Mouse (Mus musculus): Measurements from ENCODE around the gene Sept12. TPM values are rescaled to one million over a fixed set of nuclear protein-coding genes. Genes with fewer than 3 reads are reported as not detected.
A peak's percentile ranks its signal among the peaks of the same experiment; 100 is the strongest.

Gene Sept12
- polyA plus RNA-seq, 2 experiments = 0.02 TPM; not detected in 1

DNA sequence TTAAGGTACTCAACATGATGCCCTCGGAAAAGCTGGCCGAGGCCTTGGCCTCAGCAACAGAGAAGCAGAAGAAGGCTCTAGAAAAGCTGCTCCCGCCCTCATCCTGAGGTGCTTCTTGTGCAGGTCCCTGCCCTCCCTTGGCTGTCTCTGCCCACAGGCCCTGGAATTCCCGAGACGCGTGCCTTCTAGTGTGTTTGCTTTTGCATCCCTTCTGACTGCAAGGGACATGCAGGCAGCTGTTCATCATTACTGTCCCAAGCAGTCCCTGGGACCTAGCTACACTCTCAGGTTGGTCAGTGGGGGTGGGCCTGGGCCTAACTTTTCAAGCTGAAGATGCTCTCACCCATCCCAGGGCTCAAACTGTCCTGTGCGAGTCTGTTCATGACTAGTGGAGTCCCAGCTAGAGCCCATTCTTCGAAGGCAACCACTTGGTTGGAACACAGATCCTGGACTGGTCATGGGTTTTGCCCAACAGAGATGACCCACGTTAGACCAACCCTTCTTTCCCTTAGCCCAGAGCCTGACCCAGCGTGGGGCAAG lies 57.3 kb downstream of the Sept12 start:
- no peaks in the 10 kb centered on the region for H3K9me3 ChIP-seq (ENCODE audit: control insufficient read depth, low read length)
- WGBS (ENCODE audit: insufficient replicate concordance) = 81% methylated on average over 10 of the region's 10 CpGs
- peaks cover 0 to 4% of the 10 kb centered on the region in 2 experiments; a peak in 2 of 4 replicates for H3K4me1 ChIP-seq (replicated peaks; ENCODE audit: control insufficient read depth in 2 of 2, insufficient read depth in 2 of 2, low read length in 1 of 2)
- no peak overlapping the region for H3K4me3 ChIP-seq (ENCODE audit: insufficient read depth in 1 of 2, low read depth in 2 of 2, low read length in 2 of 2)
- TF ChIP-seq CTCF (IDR thresholded peaks at IDR 0.05; ENCODE audit: low read depth) (no peak), EP300 (IDR thresholded peaks at IDR 0.05; ENCODE audit: low read depth) (no peak)
- H3K36me3 ChIP-seq (replicated peaks; ENCODE audit: control insufficient read depth, insufficient read depth, low read depth) = peaks cover 4% of the 10 kb centered on the region; the same call in 1 of the 2 replicates
- H3K27ac ChIP-seq = no peak overlapping the region
- H3K27me3 ChIP-seq (ENCODE audit: control insufficient read depth, insufficient read depth, low read length) = no peaks in the 10 kb centered on the region
- DNase-seq (ENCODE audit: low read depth in 3 of 3, low spot score in 3 of 3) (no peak), ATAC-seq (ENCODE audit: insufficient read depth) (no peak)
- no peak overlapping the region for H3K9ac ChIP-seq (replicated peaks)
- H3K4me2 ChIP-seq (ENCODE audit: low read depth) = no peak overlapping the region

GRCm38 (mm10) chr16:4939412-4939811 lies 58.2 kb downstream of the Sept12 start:
- Histone ChIP-seq H3K4me1 (replicated peaks; ENCODE audit: control insufficient read depth in 2 of 2, insufficient read depth in 2 of 2, low read length in 1 of 2) (peaks cover 0 to 4% of the 10 kb centered on the region in 2 experiments; a peak in 2 of 4 replicates), H3K36me3 (replicated peaks; ENCODE audit: control insufficient read depth, insufficient read depth, low read depth) (peaks cover 4% of the 10 kb centered on the region; the same call in 1 of the 2 replicates), H3K27me3 (ENCODE audit: control insufficient read depth, insufficient read depth, low read length) (no peaks in the 10 kb centered on the region), H3K9me3 (ENCODE audit: control insufficient read depth, low read length) (no peaks in the 10 kb centered on the region), H3K4me3 (ENCODE audit: insufficient read depth in 1 of 2, low read depth in 2 of 2, low read length in 2 of 2) (peak overlapping the region; percentile 70 to 83), H3K27ac (peak overlapping the region; percentile 49), H3K9ac (replicated peaks) (peak overlapping the region; percentile 83), H3K4me2 (ENCODE audit: low read depth) (peak overlapping the region; percentile 94)
- ATAC-seq (ENCODE audit: insufficient read depth) = peak; percentile 55
- DNase-seq (ENCODE audit: low read depth in 3 of 3, low spot score in 3 of 3) = no peak
- TF ChIP-seq EP300 (IDR thresholded peaks at IDR 0.05; ENCODE audit: low read depth) = no peak
- no peak for TF ChIP-seq CTCF (IDR thresholded peaks at IDR 0.05; ENCODE audit: low read depth)
- WGBS (ENCODE audit: insufficient replicate concordance) = 2% methylated on average over 16 of the region's 16 CpGs

- Histone ChIP-seq H3K36me3 (replicated peaks; ENCODE audit: control insufficient read depth, insufficient read depth, low read depth) (peaks cover 4% of the 10 kb centered on the region; the same call in 1 of the 2 replicates), H3K4me2 (ENCODE audit: low read depth) (peak overlapping the region; percentile 94), H3K9ac (replicated peaks) (peak overlapping the region; percentile 83), H3K4me3 (ENCODE audit: insufficient read depth in 1 of 2, low read depth in 2 of 2, low read length in 2 of 2) (peak overlapping the region; percentile 70 to 83), H3K4me1 (replicated peaks; ENCODE audit: control insufficient read depth in 2 of 2, insufficient read depth in 2 of 2, low read length in 1 of 2) (peaks cover 0 to 4% of the 10 kb centered on the region in 2 experiments; a peak in 2 of 4 replicates), H3K27ac (peak overlapping the region; percentile 49), H3K27me3 (ENCODE audit: control insufficient read depth, insufficient read depth, low read length) (no peaks in the 10 kb centered on the region), H3K9me3 (ENCODE audit: control insufficient read depth, low read length) (no peaks in the 10 kb centered on the region)
- no peak for TF ChIP-seq EP300 (IDR thresholded peaks at IDR 0.05; ENCODE audit: low read depth)
- TF ChIP-seq CTCF (IDR thresholded peaks at IDR 0.05; ENCODE audit: low read depth) = no peak
- WGBS (ENCODE audit: insufficient replicate concordance) = under 1% methylated on average over 28 of the region's 28 CpGs
- DNase-seq (ENCODE audit: low read depth in 3 of 3, low spot score in 3 of 3) (peak; percentile 77 to 80 (median 77)), ATAC-seq (ENCODE audit: insufficient read depth) (peak; percentile 88)
Measured at GRCm38 (mm10) chr16:4938989-4939388, 58.7 kb downstream of the Sept12 start.

DNA sequence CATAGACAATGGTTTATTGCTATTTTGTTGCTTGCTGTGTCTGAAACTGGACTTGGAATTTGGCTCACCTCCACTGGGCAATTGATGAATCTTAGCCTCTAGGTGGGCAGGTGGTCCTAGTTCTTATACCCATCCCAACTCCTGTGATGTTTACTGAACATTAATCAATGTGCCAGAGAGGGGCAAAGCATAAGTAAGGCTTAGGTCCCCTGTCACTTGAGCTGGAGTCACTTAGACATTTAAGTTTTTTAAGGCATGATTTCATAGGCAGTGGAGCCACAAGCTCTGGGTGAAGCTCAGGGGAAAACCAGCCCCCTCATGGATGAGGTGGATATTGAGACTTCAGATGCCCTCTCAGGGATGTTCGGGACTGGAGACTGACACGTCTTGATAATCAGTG lies 59.2 kb downstream of the Sept12 start, which contains the start of gene Nudt16l1:
Gene Nudt16l1 (plus strand): TSS at position 301 of the 400 bp plus-strand sequence.
- peaks cover 0 to 4% of the 10 kb centered on the region in 2 experiments; a peak in 2 of 4 replicates for H3K4me1 ChIP-seq (replicated peaks; ENCODE audit: control insufficient read depth in 2 of 2, insufficient read depth in 2 of 2, low read length in 1 of 2)
- 5% methylated on average over 2 of the region's 2 CpGs for WGBS (ENCODE audit: insufficient replicate concordance)
- peaks cover 4% of the 10 kb centered on the region; the same call in 1 of the 2 replicates for H3K36me3 ChIP-seq (replicated peaks; ENCODE audit: control insufficient read depth, insufficient read depth, low read depth)
- peak within 1 kb of the TSS; percentile 49 for H3K27ac ChIP-seq
- peak within 1 kb of the TSS; percentile 70 to 83 for H3K4me3 ChIP-seq (ENCODE audit: insufficient read depth in 1 of 2, low read depth in 2 of 2, low read length in 2 of 2)
- DNase-seq (ENCODE audit: low read depth in 3 of 3, low spot score in 3 of 3) = no peak
- ATAC-seq (ENCODE audit: insufficient read depth) = no peak
- no peaks in the 10 kb centered on the region for H3K9me3 ChIP-seq (ENCODE audit: control insufficient read depth, low read length)
- no peaks in the 10 kb centered on the region for H3K27me3 ChIP-seq (ENCODE audit: control insufficient read depth, insufficient read depth, low read length)
- TF ChIP-seq CTCF (IDR thresholded peaks at IDR 0.05; ENCODE audit: low read depth) (no peak), EP300 (IDR thresholded peaks at IDR 0.05; ENCODE audit: low read depth) (no peak)
- H3K9ac ChIP-seq (replicated peaks) = peak within 1 kb of the TSS; percentile 83
- peak within 1 kb of the TSS; percentile 94 for H3K4me2 ChIP-seq (ENCODE audit: low read depth)

DNA sequence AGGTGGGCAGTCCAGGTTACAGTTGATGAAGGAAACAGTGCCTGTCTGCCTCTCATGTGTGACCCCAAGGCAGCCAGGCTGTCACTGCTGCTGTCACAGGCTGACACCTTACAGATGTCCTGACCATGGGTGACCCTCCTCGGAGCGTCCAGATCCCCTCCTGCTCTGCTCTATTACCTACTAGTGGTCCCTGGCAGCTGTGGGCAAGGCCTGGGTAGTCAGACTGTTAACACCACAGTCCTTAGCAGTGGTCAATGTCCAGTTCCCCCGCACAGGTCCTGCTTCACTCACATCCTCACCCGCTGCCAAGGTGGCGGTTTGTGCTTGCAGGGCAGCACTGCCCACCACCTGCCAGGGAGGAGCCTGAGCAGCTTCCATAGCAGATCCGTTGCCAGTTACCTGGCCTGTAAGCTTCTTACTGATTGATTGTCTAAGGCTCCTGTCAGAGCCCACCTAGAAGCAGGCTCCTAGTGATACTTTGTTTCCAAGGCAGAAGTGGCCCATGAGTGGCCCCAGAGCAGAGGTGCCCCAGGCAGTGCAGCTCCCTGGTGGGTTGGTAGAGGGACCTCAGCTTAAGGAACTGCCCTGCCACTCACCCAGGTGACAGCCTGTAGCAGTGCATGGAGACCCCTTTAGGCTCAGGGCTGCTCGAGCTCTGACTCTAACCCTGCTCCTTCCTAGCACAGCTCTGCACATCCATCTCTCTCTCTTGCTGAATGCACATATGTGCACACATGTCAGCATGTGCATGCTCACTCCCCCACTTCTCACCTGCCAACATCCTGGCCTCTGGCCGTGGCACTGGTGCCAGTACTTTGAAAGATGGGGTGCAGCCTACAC lies 60.1 kb downstream of the Sept12 start:
- 77% methylated on average over 8 of the region's 8 CpGs for WGBS (ENCODE audit: insufficient replicate concordance)
- H3K36me3 ChIP-seq (replicated peaks; ENCODE audit: control insufficient read depth, insufficient read depth, low read depth) = peaks cover 4% of the 10 kb centered on the region; the same call in 1 of the 2 replicates

More for the DNA sequence above, 60.1 kb downstream of the Sept12 start:
- Histone ChIP-seq H3K4me2 (ENCODE audit: low read depth) (no peak overlapping the region), H3K27ac (no peak overlapping the region), H3K4me1 (replicated peaks; ENCODE audit: control insufficient read depth in 2 of 2, insufficient read depth in 2 of 2, low read length in 1 of 2) (peaks cover 0 to 4% of the 10 kb centered on the region in 2 experiments; a peak in 2 of 4 replicates), H3K27me3 (ENCODE audit: control insufficient read depth, insufficient read depth, low read length) (no peaks in the 10 kb centered on the region), H3K9ac (replicated peaks) (no peak overlapping the region), H3K4me3 (ENCODE audit: insufficient read depth in 1 of 2, low read depth in 2 of 2, low read length in 2 of 2) (no peak overlapping the region), H3K9me3 (ENCODE audit: control insufficient read depth, low read length) (no peaks in the 10 kb centered on the region)
- no peak for ATAC-seq (ENCODE audit: insufficient read depth)
- no peak for DNase-seq (ENCODE audit: low read depth in 3 of 3, low spot score in 3 of 3)
- TF ChIP-seq CTCF (IDR thresholded peaks at IDR 0.05; ENCODE audit: low read depth) = no peak
- no peak for TF ChIP-seq EP300 (IDR thresholded peaks at IDR 0.05; ENCODE audit: low read depth)

Other genes starting within 250 kb of the Sept12 start
- gene Cdip1, start 207.6 kb downstream of the Sept12 start, polyA plus RNA-seq (2012; rRNA removed) = 10.0 and 11.9 TPM in 2 replicates
- gene Cdip1, start 207.6 kb downstream of the Sept12 start, polyA plus RNA-seq (2014; fragmentation: Nextera tagmentation; extraction: Ambion mirVana) = 11.3 and 13.3 TPM in 2 replicates
- not detected in 2 replicates for gene 4930562C15Rik, start 162.4 kb downstream of the Sept12 start, polyA plus RNA-seq (2012; rRNA removed)
- gene 4930562C15Rik, start 162.4 kb downstream of the Sept12 start, polyA plus RNA-seq (2014; fragmentation: Nextera tagmentation; extraction: Ambion mirVana) = not detected in 2 replicates
- 5.4 and 6.7 TPM in 2 replicates for gene Ubald1, start 117.5 kb downstream of the Sept12 start, polyA plus RNA-seq (2012; rRNA removed)
- gene Ubald1, start 117.5 kb downstream of the Sept12 start, polyA plus RNA-seq (2014; fragmentation: Nextera tagmentation; extraction: Ambion mirVana) = 9.0 and 9.5 TPM in 2 replicates
- 15.7 and 16.3 TPM in 2 replicates for gene Mgrn1, start 111.6 kb downstream of the Sept12 start, polyA plus RNA-seq (2012; rRNA removed)
- 17.6 and 18.0 TPM in 2 replicates for gene Mgrn1, start 111.6 kb downstream of the Sept12 start, polyA plus RNA-seq (2014; fragmentation: Nextera tagmentation; extraction: Ambion mirVana)
- gene Nudt16l1, start 59.1 kb downstream of the Sept12 start, polyA plus RNA-seq (2012; rRNA removed) = 28.8 and 33.0 TPM in 2 replicates
- gene Nudt16l1, start 59.1 kb downstream of the Sept12 start, polyA plus RNA-seq (2014; fragmentation: Nextera tagmentation; extraction: Ambion mirVana) = 51.8 and 52.1 TPM in 2 replicates
- gene Anks3, start 33.6 kb downstream of the Sept12 start, polyA plus RNA-seq (2012; rRNA removed) = 12.8 and 16.2 TPM in 2 replicates
- gene Anks3, start 33.6 kb downstream of the Sept12 start, polyA plus RNA-seq (2014; fragmentation: Nextera tagmentation; extraction: Ambion mirVana) = 9.9 and 10.2 TPM in 2 replicates
- 9.1 and 9.7 TPM in 2 replicates for gene Smim22, start 9.4 kb upstream of the Sept12 start, polyA plus RNA-seq (2012; rRNA removed)
- gene Smim22, start 9.4 kb upstream of the Sept12 start, polyA plus RNA-seq (2014; fragmentation: Nextera tagmentation; extraction: Ambion mirVana) = 4.5 and 7.8 TPM in 2 replicates
- gene Rogdi, start 15.7 kb upstream of the Sept12 start, polyA plus RNA-seq (2012; rRNA removed) = 35.8 and 45.7 TPM in 2 replicates
- 39.3 and 42.0 TPM in 2 replicates for gene Rogdi, start 15.7 kb upstream of the Sept12 start, polyA plus RNA-seq (2014; fragmentation: Nextera tagmentation; extraction: Ambion mirVana)
- 23.9 and 26.4 TPM in 2 replicates for gene Glyr1, start 52.0 kb upstream of the Sept12 start, polyA plus RNA-seq (2012; rRNA removed)
- 21.7 and 26.3 TPM in 2 replicates for gene Glyr1, start 52.0 kb upstream of the Sept12 start, polyA plus RNA-seq (2014; fragmentation: Nextera tagmentation; extraction: Ambion mirVana)
- 10.6 and 11.5 TPM in 2 replicates for gene Ubn1, start 52.2 kb upstream of the Sept12 start, polyA plus RNA-seq (2012; rRNA removed)
- gene Ubn1, start 52.2 kb upstream of the Sept12 start, polyA plus RNA-seq (2014; fragmentation: Nextera tagmentation; extraction: Ambion mirVana) = 8.9 and 10.3 TPM in 2 replicates
- gene Ppl, start 134.6 kb upstream of the Sept12 start, polyA plus RNA-seq (2012; rRNA removed) = 0.15 and 0.27 TPM in 2 replicates
- 0.20 and 0.30 TPM in 2 replicates for gene Ppl, start 134.6 kb upstream of the Sept12 start, polyA plus RNA-seq (2014; fragmentation: Nextera tagmentation; extraction: Ambion mirVana)
- 0.01 TPM in 1 of 2 replicates, not detected in the other for gene Sec14l5, start 149.3 kb upstream of the Sept12 start, polyA plus RNA-seq (2012; rRNA removed)
- gene Sec14l5, start 149.3 kb upstream of the Sept12 start, polyA plus RNA-seq (2014; fragmentation: Nextera tagmentation; extraction: Ambion mirVana) = not detected in 2 replicates
- 9.7 and 11.3 TPM in 2 replicates for gene Nagpa, start 206.2 kb upstream of the Sept12 start, polyA plus RNA-seq (2012; rRNA removed)
- 9.2 and 11.5 TPM in 2 replicates for gene Nagpa, start 206.2 kb upstream of the Sept12 start, polyA plus RNA-seq (2014; fragmentation: Nextera tagmentation; extraction: Ambion mirVana)
- 0.57 and 0.71 TPM in 2 replicates for gene AU021092, start 224.4 kb upstream of the Sept12 start, polyA plus RNA-seq (2012; rRNA removed)
- gene AU021092, start 224.4 kb upstream of the Sept12 start, polyA plus RNA-seq (2014; fragmentation: Nextera tagmentation; extraction: Ambion mirVana) = 0.85 and 0.90 TPM in 2 replicates
- 11.5 and 12.1 TPM in 2 replicates for gene Alg1, start 235.8 kb upstream of the Sept12 start, polyA plus RNA-seq (2012; rRNA removed)
- gene Alg1, start 235.8 kb upstream of the Sept12 start, polyA plus RNA-seq (2014; fragmentation: Nextera tagmentation; extraction: Ambion mirVana) = 11.4 and 12.5 TPM in 2 replicates